Mouse (Mus musculus) bone marrow, adult 2 months (tissue): Measurements from ENCODE around the gene Ube2a.

Source experiments
- CTCF ChIP-seq: fragments of 200-500 bp; IDR thresholded peaks from 2 replicates; pipeline ENCODE4 v1.5.1; 2011; ENCODE audit warnings: low read length, control low read depth; ENCODE audit not compliant: control insufficient read depth, insufficient read depth
- POLR2A ChIP-seq: fragments of 200-500 bp; IDR thresholded peaks from 2 replicates; pipeline ENCODE4 v1.6.1; 2011; ENCODE audit warnings: low read depth, mild to moderate bottlenecking, control low read depth, low read length, borderline replicate concordance; ENCODE audit not compliant: control insufficient read depth

DNA sequence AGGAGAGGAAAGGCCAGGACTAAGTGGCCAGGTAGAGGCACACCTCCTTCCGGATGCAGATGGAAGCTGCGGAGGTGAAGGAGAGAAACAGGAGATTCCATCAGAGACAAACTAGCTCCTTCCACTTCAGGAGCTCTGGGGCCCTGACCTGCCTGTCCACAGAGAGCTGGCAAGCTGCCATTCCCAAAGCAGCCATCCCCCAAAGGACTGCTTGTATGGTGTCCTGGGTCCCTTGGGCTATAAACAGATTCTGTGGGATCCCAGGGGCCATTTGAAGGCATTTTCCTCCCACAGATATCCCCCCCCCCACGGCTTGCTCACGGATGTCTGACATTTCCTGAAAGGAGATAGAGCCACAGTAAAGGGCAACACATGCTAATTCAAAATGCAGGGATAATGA, 55.1 kb downstream of the Ube2a start:
- no peak for TF ChIP-seq CTCF
- TF ChIP-seq POLR2A = no peak
